8 mouse cellular contexts compared by ENCODE assay signal in the genomic region with DNA sequence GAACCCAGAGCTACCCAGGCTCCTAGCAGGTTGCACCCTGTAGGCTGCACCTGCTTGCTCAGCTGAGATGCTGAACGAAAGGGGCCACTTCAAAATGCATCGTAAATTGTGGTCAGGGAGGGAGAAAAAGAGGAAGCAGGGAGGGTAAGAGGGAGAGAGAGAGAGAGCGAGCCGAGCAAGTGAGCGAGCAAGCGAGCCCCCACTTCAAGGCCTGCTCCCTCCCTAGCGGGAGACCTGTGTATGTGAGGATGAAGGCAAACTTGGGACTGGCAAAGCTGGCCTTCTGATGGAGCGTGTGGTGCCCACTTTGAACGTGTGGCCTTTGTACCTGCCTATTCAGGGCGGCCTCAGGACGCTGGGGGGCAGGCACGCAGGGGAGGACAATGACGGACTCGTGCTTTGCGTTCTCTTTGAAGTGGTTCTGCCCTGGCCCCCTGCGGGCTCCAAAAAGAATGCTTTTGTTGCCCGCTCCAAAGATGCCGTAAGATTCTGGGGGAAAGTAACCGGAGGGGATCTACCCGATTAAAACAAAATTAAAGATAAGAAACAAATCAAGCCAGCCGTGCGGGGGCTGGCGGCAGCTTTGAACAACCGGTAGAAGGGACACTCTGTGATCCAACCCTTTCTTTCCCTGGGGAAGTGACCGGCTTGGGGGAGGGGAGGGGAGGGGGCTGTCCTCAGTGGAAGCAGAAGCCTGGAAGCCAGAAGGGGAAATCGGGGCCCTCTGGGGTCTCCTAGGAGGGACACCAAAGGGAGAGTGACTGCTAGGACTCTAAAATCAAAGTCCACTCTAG.
DNase-seq lines count a peak whose midpoint lies in the region; ATAC-seq lines count a peak whose summit lies in the region.

No protein-coding gene starts in this region.

- H3K27ac ChIP-seq in heart, embryonic 12.5 days (ENCODE audit: poor library complexity, severe bottlenecking) = no peak overlapping the region
- H3K27ac ChIP-seq in intestine, embryonic 14.5 days (ENCODE audit: low read depth) = no peak overlapping the region
- H3K27ac ChIP-seq in midbrain, embryonic 12.5 days (replicated peaks) = peak overlapping the region; percentile 39

- H3K27me3 ChIP-seq in heart, embryonic 12.5 days (replicated peaks) = peaks cover 77% of the 10 kb centered on the region
- H3K27me3 ChIP-seq in intestine, embryonic 14.5 days (replicated peaks; ENCODE audit: control insufficient read depth, insufficient read depth, low read length) = peaks cover 60% of the 10 kb centered on the region
- H3K27me3 ChIP-seq in midbrain, embryonic 12.5 days = peaks cover 62% of the 10 kb centered on the region

- no peak overlapping the region for H3K9ac ChIP-seq in heart, embryonic 12.5 days
- H3K9ac ChIP-seq in intestine, embryonic 14.5 days (ENCODE audit: low read length) = no peak overlapping the region
- H3K9ac ChIP-seq in midbrain, embryonic 12.5 days (replicated peaks) = 0 out of 2 replicates have a peak overlapping the region, but pooled peaks have one; percentile 28

- no peak for ATAC-seq in heart, embryonic 12.5 days (ENCODE audit: insufficient number of reproducible peaks, low FRiP score)
- ATAC-seq in intestine, embryonic 14.5 days (replicated peaks; ENCODE audit: low FRiP score, low TSS enrichment, low read depth) = no peak
- ATAC-seq in midbrain, embryonic 12.5 days (ENCODE audit: low FRiP score, low read depth) = no peak

- peak overlapping the region; percentile 12 for H3K4me3 ChIP-seq in heart, embryonic 12.5 days
- no peak overlapping the region for H3K4me3 ChIP-seq in intestine, embryonic 14.5 days (ENCODE audit: low read depth, low read length)
- H3K4me3 ChIP-seq in midbrain, embryonic 12.5 days = peak overlapping the region; percentile 13; the same call in 1 of the 2 replicates

- no peak for DNase-seq in heart, adult 9 months (ENCODE audit: low spot score in 2 of 2)
- peak; percentile 48 for DNase-seq in c-Kit-positive CD71-negative TER-119-negative erythroid progenitor cells, embryonic 14.5 days (ENCODE audit: low read depth)
- DNase-seq in intestine, embryonic 14.5 days (ENCODE audit: low spot score) = peak; percentile 61
- DNase-seq in frontal cortex, postnatal 25 days (ENCODE audit: low spot score in 2 of 2) = no peak
- no peak for DNase-seq in adrenal gland, postnatal 25 days
- no peak for DNase-seq in right cerebral cortex, adult 2 months (ENCODE audit: low spot score in 2 of 2)

- H3K4me1 ChIP-seq in heart, embryonic 12.5 days (replicated peaks) = peaks cover 35% of the 10 kb centered on the region
- peaks cover 19% of the 10 kb centered on the region for H3K4me1 ChIP-seq in intestine, embryonic 14.5 days (replicated peaks; ENCODE audit: control insufficient read depth, insufficient read depth, low read length)
- H3K4me1 ChIP-seq in midbrain, embryonic 12.5 days = peaks cover 60% of the 10 kb centered on the region

- no peaks in the 10 kb centered on the region for H3K36me3 ChIP-seq in heart, embryonic 12.5 days
- no peaks in the 10 kb centered on the region for H3K36me3 ChIP-seq in intestine, embryonic 14.5 days (ENCODE audit: control insufficient read depth, insufficient read depth, low read length)
- H3K36me3 ChIP-seq in midbrain, embryonic 12.5 days = no peaks in the 10 kb centered on the region

- H3K4me2 ChIP-seq in heart, embryonic 12.5 days = peak overlapping the region; percentile 57
- H3K4me2 ChIP-seq in intestine, embryonic 14.5 days (ENCODE audit: low read length) = 0 out of 2 replicates have a peak overlapping the region, but pooled peaks have one; percentile 0
- peak overlapping the region; percentile 38 for H3K4me2 ChIP-seq in midbrain, embryonic 12.5 days (replicated peaks)

- no peaks in the 10 kb centered on the region for H3K9me3 ChIP-seq in heart, embryonic 12.5 days (replicated peaks)
- H3K9me3 ChIP-seq in intestine, embryonic 14.5 days (ENCODE audit: control insufficient read depth, low read length) = no peaks in the 10 kb centered on the region
- H3K9me3 ChIP-seq in midbrain, embryonic 12.5 days = no peaks in the 10 kb centered on the region

- WGBS in heart, embryonic 12.5 days = 12% methylated on average over 26 of the region's 26 CpGs
- 14% methylated on average over 26 of the region's 26 CpGs for WGBS in intestine, embryonic 14.5 days
- 3% methylated on average over 25 of the region's 26 CpGs for WGBS in midbrain, embryonic 12.5 days

Comparison
In these comparisons a context has a peak if more than half of its experiments do, and no peak if none do; other contexts are left out.
1. H3K4me2 ChIP-seq: peak in every context shown above with its lines; median percentile 57 in heart, embryonic 12.5 days; 38 in midbrain, embryonic 12.5 days; 0 in intestine, embryonic 14.5 days.
2. DNase-seq: peak in c-Kit-positive CD71-negative TER-119-negative erythroid progenitor cells, embryonic 14.5 days (single experiment) and intestine, embryonic 14.5 days (single experiment); none in heart, adult 9 months (0 of 2), frontal cortex, postnatal 25 days (0 of 2), adrenal gland, postnatal 25 days (single experiment) and right cerebral cortex, adult 2 months (0 of 2).